Mouse (Mus musculus) lung, adult 2 months (tissue): Measurements from ENCODE around the gene Cyp21a1.
"Not testable (repeated sequence)": the region's sequence is repeated elsewhere in the genome, so short reads cannot be mapped to it uniquely, and the experiment has no call there.

Experiments
- CTCF ChIP-seq: fragments of 200-500 bp; IDR thresholded peaks from 2 replicates; pipeline ENCODE4 v1.5.1; 2011; ENCODE audit warnings: mild to moderate bottlenecking, low read length, control low read depth; ENCODE audit not compliant: insufficient read depth
- POLR2A ChIP-seq: fragments of 200-500 bp; IDR thresholded peaks from 2 replicates; pipeline ENCODE4 v1.6.1; 2011; ENCODE audit warnings: low read depth, mild to moderate bottlenecking, control low read depth, low read length, borderline replicate concordance; ENCODE audit errors: extremely low read depth

- TF ChIP-seq CTCF, POLR2A: not testable (repeated sequence)
These were observed 1.6 kb downstream of the Cyp21a1 start for GRCm38 (mm10) chr17:34802756-34803155.
